Mouse (Mus musculus) liver, adult 2 months (tissue): ENCODE measurements around the gene Rnf181. TPM values are rescaled to one million over a fixed set of nuclear protein-coding genes. Genes with fewer than 3 reads are reported as not detected.

Experiments used
- DNase-seq: peaks from one replicate; pipeline ENCODE4 v3.0.0-alpha.2; 2011; ENCODE audit warnings: low read depth, low spot score; ENCODE audit errors: extremely low read depth
- H3K27ac ChIP-seq: fragments of 200-500 bp; replicated peaks from 2 replicates; pipeline ENCODE4 v1.5.1; 2012; ENCODE audit warnings: low read depth, mild to moderate bottlenecking, control low read depth, inconsistent platforms, low read length; ENCODE audit not compliant: insufficient read depth
- H3K27me3 ChIP-seq: fragments of 200-500 bp; 2 replicates; pipeline ENCODE4 v1.6.1; 2012; ENCODE audit warnings: mild to moderate bottlenecking, moderate library complexity, low read length, inconsistent platforms; ENCODE audit not compliant: control insufficient read depth, insufficient read depth
- H3K36me3 ChIP-seq: fragments of 200-500 bp; 2 replicates; pipeline ENCODE4 v1.6.1; 2012; ENCODE audit warnings: low read length, inconsistent platforms; ENCODE audit not compliant: control insufficient read depth, insufficient read depth
- H3K4me1 ChIP-seq: fragments of 200-500 bp; 2 replicates; pipeline ENCODE4 v1.6.1; 2011; ENCODE audit warnings: low read length; ENCODE audit not compliant: control insufficient read depth, insufficient read depth
- H3K4me3 ChIP-seq: fragments of 200-500 bp; 2 replicates; pipeline ENCODE4 v1.5.1; 2011; ENCODE audit warnings: low read depth, mild to moderate bottlenecking, control low read depth, low read length, moderate library complexity; ENCODE audit not compliant: insufficient read depth
- H3K79me2 ChIP-seq: fragments of 200-500 bp; 2 replicates; pipeline ENCODE4 v1.6.1; 2012; ENCODE audit warnings: inconsistent platforms, mild to moderate bottlenecking, low read length, moderate library complexity; ENCODE audit not compliant: control insufficient read depth, insufficient read depth
- H3K9ac ChIP-seq: fragments of 200-500 bp; 2 replicates; pipeline ENCODE4 v1.6.1; 2012; ENCODE audit warnings: low read depth, mild to moderate bottlenecking, control low read depth, inconsistent platforms, low read length
- CTCF ChIP-seq: fragments of 200-500 bp; IDR thresholded peaks from 2 replicates; pipeline ENCODE4 v1.5.1; 2011; ENCODE audit warnings: low read depth, low read length, control low read depth
- POLR2A ChIP-seq: fragments of 200-500 bp; IDR thresholded peaks from 2 replicates; pipeline ENCODE4 v1.6.1; 2011; ENCODE audit warnings: low read length, control low read depth; ENCODE audit not compliant: insufficient read depth; ENCODE audit errors: extremely low read depth
- WGBS: fragments of 180-500 bp; shearing (Covaris S2); methylation state at CpG from one replicate; pipeline ENCODE4 v1.1.7; 2018; 5-methylcytosine and 5-hydroxymethylcytosine counted together
- polyA plus RNA-seq: library from polyadenylated mRNA; depleted of rRNA; stranded (reverse); fragments of >200 nt; gene quantifications from 2 replicates; pipeline ENCODE4 v1.2.3, GENCODE M21; 2012
- total RNA-seq: library from RNA; depleted of rRNA; stranded (reverse); fragments of >200 nt; gene quantifications from 2 replicates; pipeline ENCODE4 v1.2.3, GENCODE M21; 2014

The Rnf181 gene
- total and polyA plus RNA-seq, 2 experiments, result 62.6 to 75.2 TPM

DNA sequence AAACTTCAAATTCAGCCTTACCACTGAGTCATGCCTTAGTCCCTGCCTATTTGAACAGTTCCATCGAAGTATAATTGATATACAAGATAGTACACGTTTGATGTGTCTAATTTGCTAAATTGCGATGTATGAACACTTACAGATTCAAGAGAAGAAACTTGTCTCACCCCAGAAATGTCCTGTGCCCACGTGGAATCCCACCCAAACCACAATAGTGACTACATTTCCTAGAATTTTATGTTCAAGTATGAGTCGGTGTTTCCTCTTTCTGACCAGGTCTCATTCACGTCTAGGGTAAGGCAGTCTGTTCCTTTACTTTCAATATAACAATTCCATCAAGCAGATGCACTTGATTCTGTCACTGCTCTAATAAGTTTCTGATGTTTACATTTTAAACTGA, 21.1 kb downstream of the Rnf181 start:
- H3K27me3 ChIP-seq, result no peaks in the 10 kb centered on the region
- H3K27ac ChIP-seq, result no peak overlapping the region
- DNase-seq, result no peak
- peaks cover 18% of the 10 kb centered on the region for H3K4me1 ChIP-seq
- H3K79me2 ChIP-seq, result peaks cover 25% of the 10 kb centered on the region; the same call in 1 of the 2 replicates
- WGBS, result 39% methylated on average over 6 of the region's 6 CpGs
- H3K36me3 ChIP-seq, result peaks cover 8% of the 10 kb centered on the region
- TF ChIP-seq POLR2A (no peak), CTCF (no peak)
- H3K9ac ChIP-seq, result no peak overlapping the region
- no peak overlapping the region for H3K4me3 ChIP-seq

DNA sequence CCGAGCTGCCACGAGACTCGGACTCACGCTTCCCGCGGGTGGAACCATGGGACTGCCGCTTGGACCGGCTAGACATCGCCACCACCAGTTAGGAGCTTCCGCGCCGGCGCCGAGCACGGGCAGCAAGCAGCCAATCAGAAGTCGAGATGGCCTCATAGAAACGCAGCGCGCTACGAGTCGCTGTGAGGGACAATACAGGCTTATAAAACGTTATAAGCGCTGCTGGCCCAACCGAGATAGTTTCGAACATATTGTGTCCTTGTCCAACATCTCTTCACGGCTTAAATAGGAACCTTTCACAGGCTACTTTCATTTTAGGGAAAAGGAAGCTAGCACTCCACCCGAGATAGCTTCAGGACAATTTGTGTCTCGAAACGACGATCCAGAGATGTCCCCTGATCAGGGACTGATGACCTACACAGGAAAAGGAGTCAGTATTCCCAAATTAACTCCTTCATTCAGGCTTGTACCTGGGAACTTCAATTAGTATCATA, 21.6 kb downstream of the Rnf181 start, which contains the start of gene Usp39:
Gene Usp39, minus strand, starts transcription at position 111 of the 494 bp plus-strand sequence.
- under 1% methylated on average over 30 of the region's 30 CpGs for WGBS
- Histone ChIP-seq H3K27me3 (no peaks in the 10 kb centered on the region), H3K4me1 (peaks cover 19% of the 10 kb centered on the region), H3K79me2 (peaks cover 25% of the 10 kb centered on the region; the same call in 1 of the 2 replicates), H3K4me3 (peak within 1 kb of the TSS; percentile 95), H3K9ac (peak within 1 kb of the TSS; percentile 96), H3K36me3 (peaks cover 5% of the 10 kb centered on the region), H3K27ac (peak within 1 kb of the TSS; percentile 78)
- DNase-seq, result peak; percentile 92
- TF ChIP-seq CTCF (no peak), POLR2A (peak; percentile 54; the same call in 1 of the 2 replicates)

DNA sequence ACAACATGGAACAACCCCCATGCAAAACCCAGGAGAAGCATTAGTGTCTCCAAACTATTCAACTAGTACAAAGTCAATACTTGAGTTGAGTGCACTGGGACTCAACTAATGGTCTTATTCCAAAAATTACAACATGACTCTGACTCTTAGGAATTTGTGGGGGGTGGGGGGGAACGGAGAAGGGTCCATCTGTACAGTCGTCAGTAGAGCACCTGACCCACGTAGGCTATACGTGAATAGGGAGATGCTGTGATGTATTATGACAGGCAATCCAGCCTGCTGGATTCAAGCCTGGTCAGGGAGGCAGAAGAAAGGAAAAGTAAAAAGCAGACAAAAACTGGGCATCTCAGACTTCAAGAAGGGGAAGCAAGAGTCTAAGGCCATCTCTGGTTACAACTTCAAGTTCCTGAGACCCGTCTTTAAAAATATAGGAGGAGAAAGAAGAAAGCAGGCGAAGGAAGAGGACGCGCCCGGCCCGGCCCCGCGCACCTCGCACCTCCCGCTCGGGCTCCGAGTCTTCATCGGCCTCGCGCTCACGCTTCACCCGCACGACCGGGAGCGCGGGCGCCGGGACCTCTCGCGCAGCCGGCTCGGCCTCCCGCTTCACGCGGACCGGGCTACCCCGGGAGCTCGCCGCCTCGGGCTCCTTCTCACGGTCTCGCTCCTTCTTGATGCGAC, 22.2 kb downstream of the Rnf181 start:
- Histone ChIP-seq H3K4me1 (peaks cover 18% of the 10 kb centered on the region), H3K27ac (peak overlapping the region; percentile 78), H3K4me3 (peak overlapping the region; percentile 95), H3K27me3 (no peaks in the 10 kb centered on the region), H3K9ac (peak overlapping the region; percentile 96), H3K79me2 (peaks cover 26% of the 10 kb centered on the region; the same call in 1 of the 2 replicates), H3K36me3 (peaks cover 4% of the 10 kb centered on the region)
- DNase-seq, result no peak
- TF ChIP-seq POLR2A, result no peak
- no peak for TF ChIP-seq CTCF
- WGBS, result under 1% methylated on average over 42 of the region's 42 CpGs

DNA sequence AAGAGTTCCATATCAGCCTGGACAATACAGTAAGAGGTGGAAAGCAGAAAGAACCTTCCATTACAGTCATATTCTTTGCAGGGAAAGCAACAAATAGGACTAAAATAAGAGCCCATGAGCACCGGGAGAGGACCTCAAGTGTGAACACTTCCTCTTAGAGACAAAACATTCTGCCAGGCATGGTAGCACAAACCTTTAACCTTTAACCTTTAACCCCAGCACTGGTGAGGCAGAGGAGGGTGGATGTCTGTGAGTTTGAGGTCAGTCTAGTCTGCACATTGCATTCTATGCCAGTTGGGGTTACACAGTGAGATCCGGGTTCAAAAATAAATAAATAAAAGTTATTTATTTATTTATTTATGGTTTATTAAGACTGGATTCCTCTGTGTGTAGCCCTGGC, 26.3 kb downstream of the Rnf181 start:
- Histone ChIP-seq H3K27ac (no peak overlapping the region), H3K27me3 (no peaks in the 10 kb centered on the region), H3K36me3 (peaks cover 26% of the 10 kb centered on the region), H3K79me2 (peaks cover 20% of the 10 kb centered on the region; the same call in 1 of the 2 replicates), H3K4me1 (peaks cover 6% of the 10 kb centered on the region; the same call in 1 of the 2 replicates), H3K4me3 (no peak overlapping the region), H3K9ac (no peak overlapping the region)
- peak; percentile 83 for DNase-seq
- TF ChIP-seq POLR2A, result no peak
- TF ChIP-seq CTCF, result no peak
- WGBS, result 15% methylated on average over 2 of the region's 2 CpGs

DNA sequence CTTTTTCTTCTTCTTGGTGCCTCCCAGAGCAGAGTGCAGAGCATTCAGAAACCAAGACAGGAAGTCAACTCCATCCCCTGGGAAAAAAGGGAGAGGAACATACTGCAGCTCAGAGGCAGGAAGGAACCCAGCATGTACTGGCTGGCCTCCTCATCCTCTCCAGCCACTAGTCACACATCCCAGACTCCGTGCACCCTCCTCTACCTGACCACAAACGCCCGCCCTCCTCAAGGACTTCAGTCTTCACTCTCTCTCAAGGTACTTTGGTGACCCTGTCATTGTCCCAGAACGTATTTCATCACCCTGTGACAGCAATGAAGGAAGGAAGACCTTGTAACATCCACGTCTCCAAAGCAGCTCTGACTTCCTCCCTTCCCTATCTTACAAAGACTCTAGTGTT, 33.6 kb downstream of the Rnf181 start:
- TF ChIP-seq CTCF (no peak), POLR2A (no peak)
- H3K4me1 ChIP-seq, result no peaks in the 10 kb centered on the region
- H3K27ac ChIP-seq, result no peak overlapping the region
- no peak overlapping the region for H3K4me3 ChIP-seq
- no peaks in the 10 kb centered on the region for H3K27me3 ChIP-seq
- WGBS, result 79% methylated on average over 5 of the region's 5 CpGs
- no peak overlapping the region for H3K9ac ChIP-seq
- H3K36me3 ChIP-seq, result peaks cover 53% of the 10 kb centered on the region
- no peaks in the 10 kb centered on the region for H3K79me2 ChIP-seq
- DNase-seq, result no peak

DNA sequence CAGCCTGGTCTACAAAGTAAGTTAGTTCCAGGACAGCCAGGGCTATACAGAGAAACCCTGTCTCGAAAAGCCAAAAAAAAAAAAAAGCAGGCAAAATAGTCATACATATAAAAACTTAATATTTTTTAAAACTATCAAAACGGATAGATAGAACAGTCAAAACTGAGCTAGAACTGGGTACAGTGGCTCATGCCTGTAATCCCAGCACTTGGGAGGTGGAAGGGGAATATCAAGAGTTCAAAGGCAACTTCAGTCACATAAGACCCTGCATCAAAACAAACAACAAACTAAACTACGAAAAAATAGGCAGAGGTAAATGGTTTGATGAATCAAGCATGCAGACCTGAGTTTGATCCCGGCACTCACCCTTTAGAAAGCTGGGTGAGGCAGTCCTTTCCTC, 36.6 kb downstream of the Rnf181 start:
- Histone ChIP-seq H3K27ac (no peak overlapping the region), H3K9ac (no peak overlapping the region), H3K4me3 (no peak overlapping the region), H3K4me1 (no peaks in the 10 kb centered on the region), H3K36me3 (peaks cover 55% of the 10 kb centered on the region), H3K27me3 (no peaks in the 10 kb centered on the region), H3K79me2 (no peaks in the 10 kb centered on the region)
- no peak for DNase-seq
- WGBS, result 93% methylated on average over 4 of the region's 4 CpGs
- TF ChIP-seq CTCF (no peak), POLR2A (no peak)
